Mouse (Mus musculus): ENCODE measurements around the gene Mxd3.

Mxd3 gene

DNA sequence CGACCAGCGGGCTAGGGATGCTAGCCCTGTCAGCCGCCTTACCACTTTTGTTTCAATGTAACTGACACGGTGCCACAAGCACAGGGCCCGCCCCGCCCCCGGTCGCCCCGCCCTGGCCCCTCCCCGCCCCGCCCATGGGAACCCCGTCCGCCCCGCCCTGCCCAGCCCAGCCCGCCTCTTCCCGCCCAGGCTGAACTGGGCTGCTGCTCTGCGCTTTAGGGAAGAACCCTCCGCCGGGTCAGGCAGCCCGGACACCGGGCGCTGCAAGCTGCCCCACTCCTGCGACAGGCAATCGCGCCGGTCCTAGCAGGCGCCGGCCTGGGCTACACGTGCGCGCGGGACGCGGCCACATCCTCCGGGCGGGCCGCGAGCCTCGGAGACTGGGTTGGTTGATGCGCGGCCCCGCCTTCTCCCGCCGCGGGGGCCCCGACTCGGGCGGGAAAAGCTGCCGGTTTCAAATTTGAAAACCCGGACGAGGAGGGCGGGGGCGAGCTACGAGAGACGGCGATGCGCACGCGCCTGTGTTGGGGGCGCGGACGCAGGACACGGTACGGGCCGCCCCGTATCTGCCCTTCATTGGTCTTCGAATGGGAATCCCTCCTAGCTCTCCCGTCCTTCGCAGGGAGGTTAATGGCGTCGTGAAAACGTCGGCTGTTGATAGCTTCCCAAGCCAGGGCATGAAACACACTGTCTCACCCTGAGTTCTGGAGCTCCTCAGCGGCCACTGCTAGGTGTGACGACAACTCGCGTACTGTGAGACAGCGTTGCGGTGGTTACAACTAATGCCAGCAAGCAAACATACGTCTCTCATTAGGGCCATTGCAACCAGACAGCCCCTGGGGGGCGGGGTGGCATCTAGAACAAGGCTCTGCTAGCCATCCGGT is at the start of gene Mxd3:
Gene Mxd3 (minus strand): TSS at position 141 of the 884 bp plus-strand sequence.
- peak; percentile 61 for ATAC-seq (ENCODE audit: insufficient number of reproducible peaks, low FRiP score, low TSS enrichment)

DNA sequence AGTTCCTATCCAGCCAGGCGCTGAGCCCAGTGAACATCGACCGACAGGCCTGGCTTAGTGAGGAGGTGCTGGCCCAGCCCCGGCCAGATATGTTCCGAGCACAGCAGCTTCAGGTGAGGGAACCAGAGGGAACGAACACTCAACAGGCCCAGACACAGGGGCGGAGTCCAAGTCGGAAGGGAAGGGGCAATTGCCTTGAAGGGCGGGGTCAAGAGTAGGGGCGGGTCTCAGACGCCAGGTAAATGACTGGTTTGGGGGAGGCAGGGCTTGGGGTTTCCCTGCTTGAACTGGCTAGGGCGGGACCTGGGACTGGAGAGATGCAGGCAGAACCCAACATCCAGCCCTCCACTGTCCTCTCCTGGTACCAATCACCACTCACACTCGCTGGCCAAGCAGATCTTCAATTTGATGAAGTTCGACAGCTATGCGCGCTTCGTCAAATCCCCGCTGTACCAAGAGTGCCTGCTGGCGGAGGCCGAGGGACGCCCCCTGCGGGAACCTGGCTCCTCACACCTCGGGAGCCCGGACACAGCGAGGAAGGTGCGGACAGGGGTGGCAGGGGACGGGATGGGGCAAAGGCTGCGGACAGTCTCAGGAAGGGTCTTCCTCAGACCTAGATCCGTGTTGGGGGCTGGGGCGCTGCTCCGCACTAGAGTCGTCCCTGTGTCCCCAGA is 49.4 kb upstream of the Mxd3 start:
- ATAC-seq (ENCODE audit: insufficient number of reproducible peaks, low FRiP score, low TSS enrichment), result no peak

DNA sequence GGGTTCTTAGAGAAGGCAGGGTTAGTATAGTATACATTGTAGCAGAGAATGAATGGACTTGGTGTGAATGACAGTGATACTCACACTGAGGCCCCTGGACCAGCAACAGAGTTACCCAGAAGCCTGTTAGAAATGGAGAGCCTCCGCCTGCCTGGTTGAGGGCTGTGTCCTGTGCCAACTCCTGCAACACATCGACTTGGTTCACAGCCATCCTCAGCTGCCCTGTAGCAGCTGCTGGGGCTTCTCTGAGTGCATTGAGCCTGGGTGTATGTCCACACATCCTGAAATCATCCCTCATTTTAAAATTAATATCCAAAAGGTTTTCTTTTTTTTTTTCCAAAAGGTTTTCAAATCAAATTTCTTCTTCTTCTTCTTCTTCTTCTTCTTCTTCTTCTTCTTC is 46.3 kb upstream of the Mxd3 start:
- no peak for ATAC-seq (ENCODE audit: insufficient number of reproducible peaks, low FRiP score, low TSS enrichment)

DNA sequence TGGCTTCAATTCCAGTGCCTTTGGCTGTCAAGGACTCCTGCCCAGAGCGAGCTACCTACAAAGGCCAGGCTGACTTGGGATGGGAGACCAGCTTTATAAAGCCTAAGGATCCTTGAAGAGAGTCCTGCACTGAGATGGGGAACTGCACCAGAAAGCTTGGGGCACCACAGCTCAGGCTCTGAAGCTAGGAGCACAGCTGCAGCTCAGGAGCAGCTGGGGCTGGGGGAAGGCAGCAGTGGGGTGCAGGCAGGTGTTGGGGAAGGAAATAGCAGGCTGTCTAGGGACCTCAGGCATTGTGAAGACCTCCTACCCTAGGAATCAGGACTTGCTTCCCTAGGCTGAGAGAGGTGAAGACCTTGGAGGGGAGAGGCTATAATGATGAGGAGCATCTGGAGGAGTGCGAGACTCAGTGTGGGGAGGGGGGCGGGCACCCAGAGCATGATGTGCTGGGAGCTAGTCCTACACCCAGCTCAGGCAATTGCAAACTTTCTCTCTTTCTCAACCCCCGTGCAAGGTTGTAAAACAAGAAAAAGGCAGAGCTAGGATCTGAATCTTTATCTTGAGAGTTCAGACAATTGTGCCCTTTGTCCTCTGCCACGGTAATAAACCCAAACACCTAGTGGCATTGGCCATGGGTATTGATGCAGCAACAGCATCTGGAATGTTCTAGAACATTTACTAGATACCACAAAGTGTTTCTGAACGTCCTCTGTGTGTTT is 44.7 kb upstream of the Mxd3 start:
- no peak for ATAC-seq (ENCODE audit: insufficient number of reproducible peaks, low FRiP score, low TSS enrichment)

DNA sequence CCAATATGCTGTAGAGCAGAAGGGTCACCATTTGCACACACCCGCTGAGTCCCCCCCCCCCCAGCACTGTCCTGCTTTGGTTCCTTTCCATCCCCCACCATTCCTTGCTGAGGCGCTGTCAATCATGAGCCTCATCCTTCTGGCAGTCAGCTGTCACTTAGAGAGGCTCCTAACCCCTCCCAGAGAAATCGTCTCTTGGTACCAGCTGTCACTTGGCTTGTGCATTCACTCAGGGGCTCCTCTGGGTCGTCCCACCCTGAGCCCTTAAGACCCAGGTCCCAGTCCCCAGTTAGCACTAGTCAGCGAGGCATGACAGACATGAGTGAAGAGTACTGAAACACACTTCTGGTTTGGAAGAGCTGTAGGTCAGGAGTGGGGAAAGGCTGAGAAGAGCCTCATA is 42.1 kb upstream of the Mxd3 start:
- ATAC-seq (ENCODE audit: insufficient number of reproducible peaks, low FRiP score, low TSS enrichment), result no peak

DNA sequence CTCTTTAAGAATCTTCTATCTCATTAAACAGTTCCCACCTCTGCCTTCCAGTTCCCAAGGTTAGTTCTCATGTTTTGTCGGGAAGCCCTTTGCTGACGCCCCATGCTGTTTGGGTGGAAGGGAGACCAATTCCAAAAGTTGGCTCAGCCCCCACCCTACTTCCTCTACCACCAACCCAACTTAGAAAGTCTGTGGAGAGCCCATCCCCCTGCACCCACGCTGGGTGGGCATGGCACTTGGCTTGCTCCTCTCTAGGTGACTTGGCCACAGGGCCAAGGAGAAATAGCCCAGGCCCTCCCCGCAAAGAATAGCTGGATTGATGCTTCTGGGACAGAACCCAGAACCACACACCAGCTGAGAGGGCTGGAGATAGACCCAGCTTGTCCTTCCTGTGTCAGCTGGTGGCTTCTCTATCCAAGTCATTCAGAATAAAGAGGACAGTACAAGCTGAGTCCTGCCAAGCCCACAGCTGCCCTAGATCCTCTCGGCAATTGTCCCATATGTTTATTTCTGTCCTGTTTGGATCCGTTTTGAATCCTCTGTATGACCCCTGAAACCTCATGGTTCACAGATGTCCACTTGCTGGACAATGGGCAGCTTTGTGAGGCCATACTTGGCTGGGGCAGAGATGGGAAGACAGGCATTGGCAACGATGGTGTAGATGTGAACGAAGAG is 41.5 kb upstream of the Mxd3 start:
- ATAC-seq (ENCODE audit: insufficient number of reproducible peaks, low FRiP score, low TSS enrichment), result no peak

DNA sequence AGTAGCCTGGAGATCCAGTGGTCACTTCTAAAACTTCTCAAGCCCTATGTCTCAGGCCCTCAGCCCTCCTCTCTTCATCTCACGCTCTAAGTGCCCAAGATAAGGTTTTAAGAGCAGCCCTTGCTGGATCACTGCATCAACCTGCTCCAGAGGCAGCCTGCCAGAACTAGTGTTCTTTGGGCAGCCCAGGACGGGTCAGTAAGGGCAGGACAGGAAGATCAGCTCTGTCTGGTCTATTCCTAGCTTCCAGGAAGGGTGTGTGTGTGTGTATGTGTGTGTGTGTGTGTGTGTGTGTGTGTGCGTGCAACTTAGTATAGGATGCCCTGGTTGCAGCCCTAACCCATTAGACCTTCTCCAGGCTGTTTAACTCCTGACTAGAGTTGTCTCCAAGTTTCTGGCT is 40.6 kb upstream of the Mxd3 start:
- no peak for ATAC-seq (ENCODE audit: insufficient number of reproducible peaks, low FRiP score, low TSS enrichment)

DNA sequence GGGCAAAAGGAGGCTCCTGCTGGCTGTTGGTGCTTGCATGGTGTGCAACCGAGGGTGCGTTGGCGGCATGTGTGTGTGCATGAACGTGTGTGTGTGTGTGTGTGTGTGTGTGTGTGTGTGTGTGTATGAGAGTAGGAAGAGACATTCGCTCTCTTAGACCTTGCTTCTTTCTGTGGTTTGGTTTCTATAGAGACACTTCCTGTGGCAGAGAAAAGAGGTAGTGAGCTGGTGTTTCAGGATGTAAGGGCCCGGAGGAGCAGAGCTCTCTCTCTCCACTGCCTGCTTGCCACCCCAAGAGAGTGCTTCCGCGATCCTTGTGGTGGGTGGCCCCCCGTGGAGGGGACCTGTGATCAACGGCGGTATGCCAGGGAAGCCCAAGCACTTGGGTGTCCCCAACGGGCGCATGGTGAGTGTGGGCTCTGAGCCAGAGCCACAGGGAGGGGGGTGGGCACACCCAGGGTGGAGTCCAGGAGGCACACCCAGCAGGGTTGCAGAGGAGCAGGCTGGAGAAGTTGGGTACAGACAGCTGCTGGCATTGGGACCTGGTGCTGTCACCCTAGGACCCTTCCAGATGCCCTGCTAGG is 40.0 kb upstream of the Mxd3 start, which contains the start of gene Rgs14:
Gene Rgs14 (plus strand): TSS at position 202 of the 584 bp plus-strand sequence.
- ATAC-seq (ENCODE audit: insufficient number of reproducible peaks, low FRiP score, low TSS enrichment), result no peak

DNA sequence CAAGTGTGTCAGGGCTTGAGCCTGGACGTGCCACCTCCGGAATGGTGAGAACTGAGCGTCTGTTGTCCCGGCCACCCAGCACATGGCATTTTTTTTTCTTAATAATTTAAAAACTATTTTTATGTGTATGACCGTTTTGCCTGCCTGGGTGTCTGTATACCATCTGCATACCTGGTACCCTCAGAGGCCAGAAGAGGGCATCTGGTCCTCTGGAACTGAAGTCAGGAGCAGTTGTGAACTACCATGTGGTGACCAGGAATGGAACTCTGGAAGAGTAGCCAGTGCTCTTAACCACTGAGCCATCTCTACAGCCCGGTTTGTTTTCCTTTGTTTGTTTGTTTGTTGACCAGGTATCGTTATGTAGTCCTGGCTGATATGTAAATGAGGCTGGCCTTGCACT is 38.8 kb upstream of the Mxd3 start:
- no peak for ATAC-seq (ENCODE audit: insufficient number of reproducible peaks, low FRiP score, low TSS enrichment)

DNA sequence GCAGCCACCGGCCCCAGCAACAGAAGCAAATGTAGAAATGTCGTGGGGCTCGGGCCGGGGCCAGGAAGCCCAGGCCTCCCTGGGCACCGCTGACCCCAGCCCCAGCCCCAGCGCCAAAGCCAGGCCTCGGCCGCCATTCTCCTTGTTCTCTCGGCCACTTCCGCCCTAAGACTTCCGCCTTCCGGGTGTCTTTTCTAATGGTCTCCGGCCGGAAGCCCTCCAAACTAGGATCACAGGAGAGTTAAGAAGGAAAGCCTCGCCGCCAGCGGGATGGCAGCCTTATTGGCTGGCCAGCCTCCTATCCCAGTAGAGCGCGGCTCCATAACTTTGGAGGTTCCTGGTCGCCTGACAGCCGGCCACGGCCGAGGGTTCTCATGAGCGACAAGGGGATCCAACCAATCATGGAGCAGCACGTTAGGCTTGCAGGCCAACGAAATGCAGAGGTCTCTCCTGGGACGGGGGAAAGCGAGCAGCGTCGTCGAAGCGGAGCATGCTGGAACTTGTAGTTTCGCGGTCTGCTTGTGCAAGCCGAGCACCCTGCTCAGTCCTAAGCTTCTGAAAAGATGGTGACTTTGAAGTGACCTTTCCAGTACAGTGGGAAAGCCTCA is 32.9 kb upstream of the Mxd3 start, which contains the start of gene Lman2:
Gene Lman2 (minus strand): TSS at position 331 of the 608 bp plus-strand sequence.
- peak; percentile 99 for ATAC-seq (ENCODE audit: insufficient number of reproducible peaks, low FRiP score, low TSS enrichment)

DNA sequence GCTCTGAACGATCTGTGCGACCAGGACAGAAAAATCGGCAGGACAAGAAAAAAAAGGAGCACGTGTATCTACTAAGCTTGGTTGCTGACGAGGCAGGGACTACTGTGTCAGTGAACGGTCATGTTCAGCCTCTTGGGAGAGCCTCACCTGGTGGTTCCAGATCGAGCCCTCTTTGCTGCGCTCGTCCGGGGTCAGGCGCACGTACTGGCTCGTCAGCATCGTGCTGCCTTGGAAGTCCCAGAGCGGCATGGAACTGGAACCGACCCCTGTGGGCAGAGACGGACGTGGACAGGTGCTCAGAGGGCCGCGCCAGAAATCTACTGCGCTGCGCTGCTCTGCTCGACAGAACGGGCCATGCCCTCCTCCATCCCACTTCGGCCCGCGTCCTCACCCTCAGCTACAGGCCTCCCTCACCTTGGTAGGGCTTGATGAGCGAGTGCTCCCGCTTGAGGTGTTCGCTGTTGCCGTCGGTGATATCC is 32.4 kb upstream of the Mxd3 start:
- ATAC-seq (ENCODE audit: insufficient number of reproducible peaks, low FRiP score, low TSS enrichment), result peak; percentile 36

DNA sequence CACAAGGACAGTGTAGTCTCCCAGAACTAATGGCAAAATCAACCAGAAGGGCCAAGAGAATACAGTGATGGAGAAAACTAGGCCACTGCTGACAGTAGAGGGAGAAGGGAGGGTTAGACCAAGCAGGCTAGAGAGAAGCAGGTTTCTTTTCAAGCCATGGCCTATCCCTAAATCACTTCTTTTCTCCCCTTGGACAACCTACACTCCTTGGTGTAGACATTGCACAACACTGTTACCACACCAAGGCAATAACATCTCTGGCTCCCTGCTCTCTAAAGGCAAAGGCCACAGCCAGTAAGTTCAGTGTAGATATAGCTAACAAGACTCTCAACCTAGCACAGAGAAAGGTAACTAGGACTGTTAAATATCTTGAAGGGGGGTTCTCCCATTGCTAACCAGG is 31.5 kb upstream of the Mxd3 start:
- no peak for ATAC-seq (ENCODE audit: insufficient number of reproducible peaks, low FRiP score, low TSS enrichment)

DNA sequence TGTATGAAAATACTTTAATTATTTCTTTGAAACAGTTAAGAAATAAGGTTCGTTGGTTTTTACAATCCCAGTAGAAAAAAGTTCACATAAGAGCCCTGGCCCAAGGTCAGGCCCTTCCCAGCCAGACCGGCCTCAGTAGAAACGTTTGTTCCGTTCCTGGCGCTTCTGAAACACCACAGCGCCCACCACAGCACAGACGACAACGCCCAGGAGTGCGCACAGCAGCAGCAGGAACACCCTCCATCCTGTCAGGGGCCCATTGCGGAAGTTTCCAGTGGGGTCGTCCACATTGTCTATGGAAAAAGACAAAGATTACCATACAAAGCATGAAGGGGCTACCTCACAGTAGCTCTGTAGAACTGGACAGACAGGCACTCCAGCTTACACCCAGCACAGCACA is 17.1 kb upstream of the Mxd3 start:
- ATAC-seq (ENCODE audit: insufficient number of reproducible peaks, low FRiP score, low TSS enrichment), result no peak

DNA sequence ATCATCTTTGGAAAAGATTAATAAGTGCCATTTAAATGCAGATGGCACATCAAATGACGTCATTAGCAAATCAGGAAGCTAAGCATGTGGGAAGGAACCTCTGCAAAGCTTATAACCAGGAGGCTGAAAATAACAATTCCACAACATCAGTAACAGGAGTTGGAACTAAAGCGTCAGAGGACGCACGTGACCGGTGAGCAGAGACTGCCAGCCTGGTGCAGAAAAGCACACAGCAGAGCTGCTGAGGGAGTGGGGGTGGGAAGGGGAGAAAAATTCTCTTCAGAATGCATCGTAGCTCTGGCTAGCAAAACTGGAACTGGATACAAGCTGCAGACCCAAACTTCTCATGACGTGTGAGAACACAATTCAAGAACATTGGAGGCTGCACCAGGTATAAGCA is 14.7 kb upstream of the Mxd3 start:
- ATAC-seq (ENCODE audit: insufficient number of reproducible peaks, low FRiP score, low TSS enrichment), result no peak

DNA sequence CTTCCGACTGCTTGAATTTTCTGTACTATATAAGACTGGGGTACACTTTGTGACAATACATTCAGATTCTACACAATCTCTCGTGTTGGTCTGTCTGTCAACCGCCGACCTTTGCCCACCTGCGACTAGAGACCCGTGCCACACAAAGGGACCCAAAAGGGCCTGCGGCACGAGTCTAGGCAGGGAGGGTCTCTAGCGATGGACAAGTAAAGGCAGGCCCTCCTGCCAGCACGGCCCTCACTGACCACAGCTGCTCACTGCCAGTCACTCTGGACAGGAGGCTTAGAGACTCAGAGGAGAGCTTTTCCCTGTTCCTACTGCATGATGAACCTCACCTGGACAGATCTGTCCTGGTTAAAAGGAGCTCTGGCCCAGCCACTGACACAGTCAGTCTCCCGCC is 12.8 kb upstream of the Mxd3 start:
- no peak for ATAC-seq (ENCODE audit: insufficient number of reproducible peaks, low FRiP score, low TSS enrichment)

DNA sequence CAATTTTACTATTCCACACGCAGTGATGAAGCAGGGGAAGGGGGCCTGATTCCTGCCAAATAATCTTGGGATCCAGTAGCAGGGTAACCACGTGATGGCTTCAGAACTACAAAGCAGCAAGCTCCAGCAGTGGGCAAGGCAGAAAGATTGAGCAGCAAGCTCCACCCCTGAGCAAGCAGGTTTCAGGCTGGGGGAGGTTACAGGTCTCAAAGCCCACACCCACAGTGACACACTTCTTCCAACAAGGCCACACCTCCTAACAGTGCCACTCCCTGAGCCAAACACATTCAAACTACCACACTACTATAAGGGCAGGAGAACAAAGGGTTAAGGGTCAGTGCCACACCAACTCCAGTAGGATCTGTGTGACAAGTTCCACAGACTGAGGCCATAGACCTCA is 9.6 kb upstream of the Mxd3 start:
- ATAC-seq (ENCODE audit: insufficient number of reproducible peaks, low FRiP score, low TSS enrichment), result no peak

DNA sequence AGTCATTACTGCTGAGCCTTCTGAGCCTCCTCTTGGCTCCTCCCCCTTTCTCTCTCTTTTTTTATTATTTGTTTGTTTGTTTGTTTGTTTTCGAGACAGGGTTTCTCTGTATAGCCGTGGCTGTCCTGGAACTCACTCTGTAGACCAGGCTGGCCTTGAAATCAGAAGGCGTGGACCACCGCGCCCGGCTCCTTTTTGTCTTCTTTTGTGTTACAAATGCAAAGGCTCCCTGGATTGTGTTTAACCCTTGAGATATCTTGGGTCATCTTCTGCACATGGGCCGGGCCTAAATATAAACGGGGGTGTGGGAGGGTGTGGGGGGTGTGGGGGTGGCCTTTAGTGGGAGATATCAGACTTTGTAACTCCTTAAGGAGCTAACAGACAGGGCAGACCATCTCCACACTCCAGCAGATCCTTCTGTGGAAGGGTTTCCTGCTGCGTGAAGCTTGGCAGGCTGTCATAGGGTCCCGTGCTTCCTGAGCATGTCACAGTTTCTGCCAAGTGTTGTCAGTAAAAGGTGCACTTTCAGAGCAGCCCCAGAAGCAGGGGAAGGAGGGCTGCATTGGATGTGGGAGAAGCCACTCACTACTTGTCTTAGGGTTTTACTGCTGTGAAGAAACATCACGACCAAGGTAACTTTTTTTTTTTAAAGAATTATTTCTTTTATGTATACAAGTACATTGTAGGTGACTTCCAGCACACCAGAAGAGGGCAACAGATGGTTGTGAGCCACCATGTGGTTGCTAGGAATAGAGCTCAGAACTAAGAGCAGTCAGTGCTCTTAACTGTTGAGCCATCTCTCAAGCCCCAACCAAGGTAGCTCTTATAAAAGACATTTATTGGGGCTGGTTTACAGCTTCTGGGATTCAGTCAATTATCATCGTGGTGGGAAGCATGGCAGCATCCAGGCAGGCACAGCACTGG is 8.8 kb upstream of the Mxd3 start:
- ATAC-seq (ENCODE audit: insufficient number of reproducible peaks, low FRiP score, low TSS enrichment), result no peak

DNA sequence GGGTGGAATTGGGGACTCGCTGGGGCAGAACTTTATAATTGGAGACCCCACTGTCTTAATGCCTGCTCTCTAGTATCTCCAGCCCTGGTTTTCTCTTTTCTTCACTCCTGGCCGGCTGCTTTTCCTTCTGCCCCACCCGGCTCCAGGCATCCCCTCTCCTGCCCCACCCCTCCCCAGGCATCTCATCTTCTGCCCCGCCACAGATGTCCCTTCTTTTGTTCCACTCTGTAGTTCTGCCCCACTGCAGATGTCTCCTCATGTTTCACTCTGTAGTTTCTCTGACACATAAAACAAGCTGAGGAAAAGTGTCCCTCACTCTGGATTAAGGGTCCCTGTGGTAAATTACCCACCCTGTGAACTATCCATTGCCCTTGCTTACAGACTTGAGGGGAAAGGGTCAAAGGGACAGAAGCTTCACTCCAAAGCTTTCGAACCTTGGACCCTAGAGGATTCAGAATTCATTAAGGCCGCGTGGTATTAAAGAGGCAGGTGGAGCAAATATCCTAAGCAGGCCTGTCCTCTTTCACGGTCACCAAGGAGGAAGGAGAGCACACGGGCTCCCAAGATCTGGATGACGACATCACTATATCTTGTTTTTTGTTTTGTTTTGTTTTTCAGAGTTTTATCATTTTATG is 7.8 kb upstream of the Mxd3 start:
- no peak for ATAC-seq (ENCODE audit: insufficient number of reproducible peaks, low FRiP score, low TSS enrichment)
